Comparison of ENCODE assay signal across 13 mouse cellular contexts in the genomic region with DNA sequence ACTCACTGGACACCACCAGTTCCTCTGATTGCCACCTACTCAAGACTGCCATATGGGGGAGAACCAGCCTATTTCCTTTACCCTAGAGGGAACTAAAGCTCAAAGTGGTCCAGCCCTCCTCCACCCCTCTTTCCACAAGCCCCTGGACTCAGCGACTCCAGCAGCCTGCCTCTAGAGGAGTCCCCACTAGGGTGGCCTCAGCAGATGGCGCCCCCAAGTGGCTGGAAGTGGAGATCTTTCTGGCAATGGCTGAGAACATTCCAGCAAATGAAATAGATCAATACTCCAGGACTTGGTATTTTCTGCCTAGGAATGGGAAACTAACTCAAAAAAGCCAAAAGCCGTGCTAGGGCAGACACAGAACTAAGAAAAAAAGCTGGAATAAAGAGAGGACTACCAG. TPM values are rescaled to one million over a fixed set of nuclear protein-coding genes. Genes with fewer than 3 reads are reported as not detected.
DNase-seq lines count a peak whose midpoint lies in the region; ATAC-seq lines count a peak whose summit lies in the region.
"Had no signal": no experiment of that assay in that cellular context is flagged by ENCODE, and none has a peak within 500 bp of the region (broad histone marks: within the 10 kb centered on the region; RNA-seq: fewer than 3 reads in every experiment).

No protein-coding gene starts in this region.

- peak; percentile 11 for DNase-seq in liver
- DNase-seq in thymus, postnatal 36 days, result peak; percentile 43 to 47
- no peak for DNase-seq in thymus, adult 18-20 months
- DNase-seq in right cerebral cortex, adult 2 months (ENCODE audit: low spot score in 2 of 2), result no peak
- DNase-seq: cerebellum, adult 8-10 months; heart, postnatal 14 days had no signal

- H3K27me3 ChIP-seq in liver, embryonic 12.5 days (replicated peaks), result no peaks in the 10 kb centered on the region
- H3K27me3 ChIP-seq: forebrain, embryonic 12.5 days; liver, embryonic 15.5 days; midbrain, embryonic 15.5 days; neural tube, embryonic 15.5 days had no signal

- 53% methylated on average over 3 of the region's 3 CpGs for WGBS in liver, embryonic 12.5 days (ENCODE audit: insufficient replicate concordance)

- no peak overlapping the region for H3K4me2 ChIP-seq in liver, embryonic 12.5 days
- H3K4me2 ChIP-seq: forebrain, embryonic 12.5 days; liver, embryonic 15.5 days; midbrain, embryonic 15.5 days; neural tube, embryonic 15.5 days had no signal

- no peaks in the 10 kb centered on the region for H3K36me3 ChIP-seq in liver, embryonic 12.5 days
- H3K36me3 ChIP-seq: liver, embryonic 15.5 days; midbrain, embryonic 15.5 days had no signal

- H3K4me1 ChIP-seq in liver, embryonic 12.5 days, result peaks cover 8% of the 10 kb centered on the region; the same call in 1 of the 2 replicates
- H3K4me1 ChIP-seq: forebrain, embryonic 12.5 days; liver, embryonic 15.5 days; midbrain, embryonic 15.5 days had no signal

- ATAC-seq in liver, embryonic 12.5 days, result no peak
- peak; percentile 43; the same call in 1 of the 2 replicates for ATAC-seq in common myeloid progenitor, adult 5-6 weeks (replicated peaks; ENCODE audit: low read depth, poor library complexity, severe bottlenecking)
- ATAC-seq in erythroblast, adult 5-6 weeks (replicated peaks; ENCODE audit: low FRiP score, poor library complexity, severe bottlenecking), result no peak
- ATAC-seq: midbrain, embryonic 15.5 days had no signal

- H3K4me3 ChIP-seq in liver, embryonic 12.5 days, result no peak overlapping the region
- H3K4me3 ChIP-seq: forebrain, embryonic 12.5 days; liver, embryonic 15.5 days; midbrain, embryonic 15.5 days; neural tube, embryonic 15.5 days had no signal

- no peaks in the 10 kb centered on the region for H3K9me3 ChIP-seq in liver, embryonic 12.5 days (replicated peaks)
- H3K9me3 ChIP-seq: forebrain, embryonic 12.5 days; liver, embryonic 15.5 days; midbrain, embryonic 15.5 days; neural tube, embryonic 15.5 days had no signal

- no peak overlapping the region for H3K9ac ChIP-seq in liver, embryonic 12.5 days
- H3K9ac ChIP-seq: forebrain, embryonic 12.5 days; liver, embryonic 15.5 days; midbrain, embryonic 15.5 days; neural tube, embryonic 15.5 days had no signal

- H3K27ac ChIP-seq in liver, embryonic 12.5 days, result no peak overlapping the region
- H3K27ac ChIP-seq: forebrain, embryonic 12.5 days; liver, embryonic 15.5 days; midbrain, embryonic 15.5 days; neural tube, embryonic 15.5 days had no signal

RNA-seq across cellular contexts. Expression of gene Panx1, which starts 17.6 kb away (rescaled TPM):
- 13.1 and 14.1 TPM in 2 replicates for polyA plus RNA-seq in liver, embryonic 12.5 days (2016; fragmentation: Nextera tagmentation; extraction: Ambion mirVana)
- 17.0 and 18.2 TPM in 2 replicates for total RNA-seq in common myeloid progenitor, adult 5-6 weeks (2017)
- total RNA-seq in erythroblast, adult 5-6 weeks (2015; ENCODE audit: low replicate concordance), result 0.42 and 0.77 TPM in 2 replicates
- 0.42 and 1.3 TPM in 2 replicates for total RNA-seq in erythroblast, adult 5-6 weeks (2017; ENCODE audit: low replicate concordance)

Comparison
In these comparisons a context has a peak if more than half of its experiments do, and no peak if none do; other contexts are left out.
1. DNase-seq: peak in liver (single experiment) and thymus, postnatal 36 days (2 of 2); none in thymus, adult 18-20 months (0 of 2) and right cerebral cortex, adult 2 months (0 of 2).